Mouse (Mus musculus) lung, postnatal 25 days (tissue): Measurements from ENCODE around the gene Unk.

Source experiments
- DNase-seq: peaks from one replicate; pipeline ENCODE4 v3.0.0; 2022; ENCODE audit warnings: low spot score

Gene Unk

GRCm38 (mm10) chr11:116030898-116031845 is 1.1 kb downstream of the Unk start:
- DNase-seq: peak; percentile 41

DNA sequence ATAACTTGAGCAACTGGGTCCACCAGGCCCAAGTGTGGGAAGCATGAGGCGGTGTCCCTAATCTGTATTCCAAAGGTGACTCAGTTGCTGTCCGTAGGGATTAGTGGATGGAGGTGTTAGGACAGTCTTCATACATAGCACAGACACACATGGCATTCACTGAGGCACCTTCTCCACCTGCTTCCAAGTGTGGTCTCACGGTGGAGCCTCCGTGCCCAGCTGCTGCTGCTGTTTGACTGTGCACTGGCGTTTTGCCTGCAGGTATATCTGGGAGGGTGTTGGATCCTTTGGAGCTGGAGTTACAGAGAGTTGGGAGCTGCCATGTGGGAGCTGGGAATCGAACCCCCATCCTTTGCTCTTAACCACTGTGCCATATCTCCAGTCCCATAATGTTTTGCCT is 4.5 kb downstream of the Unk start:
- no peak for DNase-seq

GRCm38 (mm10) chr11:116036671-116037070 is 6.5 kb downstream of the Unk start:
- DNase-seq: no peak

- DNase-seq: no peak
Measured at GRCm38 (mm10) chr11:116037826-116038225, 7.7 kb downstream of the Unk start.

DNA sequence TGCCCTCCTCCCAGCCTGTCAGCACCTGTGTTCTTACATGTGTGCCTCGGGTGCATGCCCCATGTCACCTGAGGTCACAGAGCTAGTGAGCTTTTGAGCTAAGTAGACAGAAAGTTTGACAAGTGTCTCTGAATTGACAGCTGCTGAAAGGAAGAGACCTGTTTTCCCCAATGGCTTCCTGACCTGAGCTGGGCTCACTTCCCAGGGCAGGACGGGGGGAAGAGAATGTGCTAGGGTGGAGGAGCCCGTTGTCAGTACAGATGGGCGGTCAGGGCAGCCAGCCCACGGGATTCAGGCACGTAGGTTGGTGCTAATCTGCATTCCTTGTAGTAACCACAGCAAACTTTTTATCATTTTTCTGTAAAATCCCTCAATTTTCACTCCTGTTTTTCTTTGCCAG is 10.5 kb downstream of the Unk start:
- no peak for DNase-seq

DNA sequence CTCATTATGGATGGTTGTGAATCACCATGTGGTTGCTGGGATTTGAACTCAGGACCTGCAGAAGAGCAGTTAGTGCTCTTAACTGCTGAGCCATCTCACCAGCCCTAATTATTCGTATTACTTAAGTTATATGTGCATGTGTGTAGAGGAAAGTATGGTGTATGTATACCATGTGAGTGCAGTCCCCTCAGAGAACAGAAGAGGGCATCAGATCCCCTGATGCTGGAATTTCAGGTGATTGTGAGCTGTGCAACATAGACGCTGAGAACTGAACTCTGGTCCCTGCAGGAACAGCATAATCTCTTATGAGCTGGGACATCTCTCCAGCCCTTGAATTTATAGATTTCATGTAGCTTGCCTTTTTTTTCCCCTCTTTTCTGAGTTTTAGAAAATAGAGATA is 11.7 kb downstream of the Unk start:
- no peak for DNase-seq

DNA sequence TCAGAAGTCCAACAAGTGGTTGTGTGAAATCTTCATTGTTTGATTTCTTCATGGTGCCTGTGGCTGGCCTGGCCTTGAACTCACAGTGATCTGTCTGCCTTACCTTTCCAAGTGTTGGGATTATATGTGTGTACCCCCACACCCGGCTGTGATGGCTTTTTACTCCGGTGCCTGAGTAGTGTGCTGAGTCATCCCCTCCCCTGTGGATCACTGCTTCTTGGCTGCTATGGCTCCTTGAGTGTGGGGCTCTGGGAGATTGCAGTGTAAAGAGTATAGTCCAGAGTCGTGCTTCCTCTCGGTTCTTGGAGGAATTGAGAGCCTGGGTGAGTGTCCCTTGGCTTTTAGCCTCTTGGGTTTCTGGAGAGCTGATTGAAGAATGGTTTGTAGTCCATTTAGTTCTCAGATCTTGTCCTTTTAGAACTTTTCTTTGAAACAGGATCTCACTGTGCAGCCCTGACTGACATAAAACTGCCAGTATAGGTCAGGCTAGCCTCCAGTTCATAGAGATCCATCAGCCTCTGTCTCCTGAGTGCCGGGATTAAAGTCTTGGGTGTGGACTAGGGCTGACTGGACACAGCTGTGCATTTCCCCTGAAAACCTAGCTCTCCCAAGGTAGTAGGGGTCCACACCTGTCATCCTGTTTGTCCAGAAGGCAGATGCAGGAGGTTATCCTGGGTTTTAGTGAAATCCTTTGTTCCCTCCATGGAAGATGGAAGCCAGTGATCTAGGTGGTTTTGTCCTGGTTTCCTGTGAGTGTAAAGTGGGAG is 12.4 kb downstream of the Unk start:
- DNase-seq: no peak

DNA sequence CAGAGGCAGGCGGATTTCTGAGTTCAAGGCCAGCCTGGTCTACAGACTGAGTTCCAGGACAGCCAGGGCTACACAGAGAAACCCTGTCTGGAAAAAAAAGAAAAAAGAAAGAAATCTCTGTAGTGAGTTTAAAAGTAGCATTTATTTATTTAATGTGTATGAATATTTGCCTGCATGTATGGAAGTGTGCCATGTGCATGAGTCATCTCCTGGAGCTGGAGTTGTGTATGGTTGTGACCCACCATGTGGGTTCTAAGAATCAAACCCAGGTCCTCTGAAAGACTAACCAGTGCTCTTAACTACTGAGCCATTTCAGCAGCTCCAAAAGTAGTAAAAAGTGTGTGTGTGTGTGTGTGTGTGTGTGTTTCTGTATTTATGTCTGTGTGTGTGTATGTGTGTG is 13.2 kb downstream of the Unk start:
- DNase-seq: no peak

DNA sequence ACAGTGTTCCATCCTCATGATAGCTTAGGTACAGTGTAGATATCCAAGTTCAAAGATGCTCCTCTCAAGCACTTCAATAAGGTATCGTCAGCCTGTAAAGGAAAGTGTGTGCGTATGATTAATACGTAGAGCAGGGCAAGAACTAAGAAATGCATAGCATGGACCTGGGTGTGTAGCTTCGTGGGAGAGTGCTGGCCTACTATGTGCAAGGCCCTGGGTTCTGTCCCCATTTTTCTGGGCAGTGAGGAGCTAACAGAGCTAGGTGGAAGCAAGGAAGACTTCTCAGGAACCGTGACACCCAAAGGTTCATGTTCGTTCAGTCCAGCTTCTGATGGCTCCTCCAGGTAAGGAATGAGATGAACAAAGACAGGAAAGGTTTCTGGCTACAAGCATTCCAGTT is 15.1 kb downstream of the Unk start:
- no peak for DNase-seq

- DNase-seq: peak; percentile 41
Measured at GRCm38 (mm10) chr11:116049610-116050009, 19.5 kb downstream of the Unk start.

- peak; percentile 33 for DNase-seq
Measured at GRCm38 (mm10) chr11:116050196-116050595, 20.1 kb downstream of the Unk start.

GRCm38 (mm10) chr11:116053510-116054229 is 23.5 kb downstream of the Unk start:
- DNase-seq: peak; percentile 72

- no peak for DNase-seq
Measured at GRCm38 (mm10) chr11:116055873-116056272, 25.8 kb downstream of the Unk start.

GRCm38 (mm10) chr11:116057237-116057881 is 27.2 kb downstream of the Unk start:
- DNase-seq: no peak

- no peak for DNase-seq
Measured at GRCm38 (mm10) chr11:116058022-116058614, 28.0 kb downstream of the Unk start.

DNA sequence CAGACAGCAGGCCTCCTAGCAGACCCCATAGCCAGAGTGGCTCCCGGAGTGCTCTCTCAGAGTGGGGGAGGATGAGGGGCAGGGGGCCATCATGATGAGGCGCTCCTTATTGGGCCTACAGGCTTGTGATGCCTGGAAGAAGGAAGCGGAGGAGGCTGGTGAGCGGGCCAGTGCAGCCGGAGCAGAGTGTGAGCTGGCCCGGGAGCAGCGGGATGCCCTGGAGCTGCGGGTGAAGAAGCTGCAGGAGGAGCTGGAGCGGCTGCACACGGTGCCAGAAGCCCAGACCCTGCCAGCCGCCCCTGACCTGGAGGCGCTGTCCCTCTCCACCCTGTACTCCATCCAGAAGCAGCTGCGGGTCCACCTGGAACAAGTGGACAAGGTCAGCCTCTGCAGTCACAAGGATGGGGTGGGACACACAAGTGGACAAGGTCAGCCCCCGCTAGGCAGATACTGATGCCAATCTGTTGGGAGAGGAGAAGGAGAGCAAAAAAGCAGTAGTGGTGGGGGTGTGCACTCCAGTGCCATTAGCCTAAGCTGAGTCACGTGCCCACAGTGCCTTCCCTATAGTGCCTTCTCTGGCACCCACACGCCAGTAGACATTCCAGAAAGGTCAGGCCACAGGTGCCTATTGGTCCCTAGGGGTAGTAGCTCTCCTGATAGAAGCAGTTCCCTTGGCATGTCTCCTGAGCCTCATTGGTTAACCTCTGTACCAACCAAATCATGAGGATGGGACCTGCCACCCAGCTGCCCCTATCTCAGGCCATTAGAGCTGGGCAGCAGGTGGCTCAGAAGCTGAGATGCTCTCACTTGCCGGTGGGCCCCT is 29.0 kb downstream of the Unk start:
- no peak for DNase-seq

DNA sequence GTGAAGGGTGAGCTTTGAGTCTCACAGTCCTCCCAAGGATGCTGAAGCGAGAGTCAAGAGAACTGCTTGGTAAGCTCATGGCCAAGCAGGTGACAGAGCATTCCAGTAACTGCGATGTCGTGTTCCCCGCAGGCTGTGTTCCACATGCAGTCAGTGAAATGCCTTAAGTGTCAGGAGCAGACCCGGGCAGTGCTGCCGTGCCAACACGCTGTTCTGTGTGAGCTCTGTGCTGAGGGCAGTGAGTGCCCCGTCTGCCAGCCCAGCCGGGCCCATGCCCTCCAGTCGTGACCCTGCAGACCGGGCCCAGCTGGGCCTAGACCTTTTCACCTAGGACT is 29.5 kb downstream of the Unk start:
- no peak for DNase-seq

- DNase-seq: peak; percentile 86
Measured at GRCm38 (mm10) chr11:116060596-116060995, 30.5 kb downstream of the Unk start.

DNA sequence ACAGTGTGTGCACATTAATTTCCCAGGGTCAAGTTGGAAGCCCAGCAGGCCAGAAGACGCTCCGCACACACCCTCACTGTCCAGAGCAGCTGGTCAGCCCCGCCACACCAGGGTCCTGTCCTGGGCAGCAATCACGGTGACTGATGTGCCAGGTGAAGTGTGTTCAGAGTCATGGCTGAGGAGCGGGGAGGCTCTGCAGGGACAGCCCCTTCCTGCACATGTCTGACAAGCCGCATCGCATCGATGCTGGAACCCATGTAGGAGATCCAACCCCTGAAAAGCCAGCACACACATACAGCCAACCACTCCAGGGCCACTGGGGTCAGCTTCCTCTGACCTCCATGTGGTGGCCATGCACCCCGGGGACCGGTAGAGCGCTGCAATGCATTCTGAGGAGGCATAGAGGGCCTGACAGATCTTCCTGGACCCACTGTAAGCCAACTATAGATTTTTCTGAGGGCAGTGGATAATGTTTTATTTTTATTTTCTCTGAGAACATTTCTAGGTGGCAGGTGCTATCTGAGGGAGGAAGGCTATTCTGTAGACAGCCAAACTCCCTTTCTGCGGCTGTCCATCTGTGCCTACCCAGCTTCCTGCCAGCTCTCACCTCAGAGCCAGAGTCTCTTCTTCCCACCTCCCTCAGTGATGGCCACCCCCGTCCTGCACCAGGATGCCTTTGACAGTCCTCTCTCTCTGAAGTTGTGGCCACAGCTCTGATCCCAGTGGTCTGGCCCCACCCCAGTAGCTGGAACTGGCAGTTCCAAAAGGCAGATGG is 31.7 kb downstream of the Unk start:
- DNase-seq: no peak

DNA sequence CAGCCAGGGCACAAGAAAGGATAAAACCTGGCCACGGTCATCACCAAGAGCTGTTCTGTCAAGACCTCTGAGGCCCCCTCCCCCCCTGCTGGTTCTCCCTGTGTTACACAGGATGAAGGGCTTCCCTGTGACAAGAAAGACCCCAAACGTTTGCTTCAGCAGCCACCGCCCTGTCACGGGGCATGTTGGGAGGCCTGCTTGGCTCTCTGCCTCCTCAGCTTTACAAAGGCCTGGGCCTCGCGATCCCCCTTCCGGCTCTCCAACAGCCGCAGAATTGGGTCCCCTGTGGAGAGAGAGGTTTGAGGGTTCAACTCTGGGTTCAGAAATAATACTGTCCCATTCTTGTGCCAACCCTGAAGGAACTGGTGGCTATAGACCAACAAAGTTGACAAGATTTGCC is 32.4 kb downstream of the Unk start:
- no peak for DNase-seq
